Mouse (Mus musculus): ENCODE results near the gene Myo1d. TPM values are rescaled to one million over a fixed set of nuclear protein-coding genes. Genes with fewer than 3 reads are reported as not detected.

The Myo1d gene
- polyA plus RNA-seq, 1 experiment, result 37.1 TPM

- WGBS, result 61% methylated on average over 9 of the region's 9 CpGs
- H3K36me3 ChIP-seq (ENCODE audit: control insufficient read depth, insufficient read depth, low read length), result no peaks in the 10 kb centered on the region
- no peak overlapping the region for H3K27ac ChIP-seq (ENCODE audit: insufficient read depth, low read depth, low read length)
- TF ChIP-seq CTCF (conservative IDR thresholded peaks at IDR 0.05; ENCODE audit: insufficient read depth, insufficient read length, low read depth, low read length), result no peak
- TF ChIP-seq POLR2A (IDR thresholded peaks at IDR 0.05; ENCODE audit: low read depth, low read length), result no peak
- peak; percentile 37 for DNase-seq
- no peaks in the 10 kb centered on the region for H3K27me3 ChIP-seq (replicated peaks; ENCODE audit: control insufficient read depth, insufficient read depth, low read length)
- 0 out of 2 replicates have a peak, but pooled peaks cover 5% of the 10 kb centered on the region for H3K4me1 ChIP-seq (ENCODE audit: control insufficient read depth, insufficient read depth, low read length)
- no peak overlapping the region for H3K4me3 ChIP-seq (ENCODE audit: insufficient read depth, low read depth, low read length)
These were observed 261.1 kb downstream of the Myo1d start for GRCm38 (mm10) chr11:80518421-80519367.

GRCm38 (mm10) chr11:80515895-80516294 is 263.9 kb downstream of the Myo1d start:
- Histone ChIP-seq H3K4me3 (ENCODE audit: insufficient read depth, low read depth, low read length) (no peak overlapping the region), H3K36me3 (ENCODE audit: control insufficient read depth, insufficient read depth, low read length) (no peaks in the 10 kb centered on the region), H3K27me3 (replicated peaks; ENCODE audit: control insufficient read depth, insufficient read depth, low read length) (no peaks in the 10 kb centered on the region), H3K27ac (ENCODE audit: insufficient read depth, low read depth, low read length) (no peak overlapping the region), H3K4me1 (ENCODE audit: control insufficient read depth, insufficient read depth, low read length) (no peaks in the 10 kb centered on the region)
- 91% methylated on average over 8 of the region's 8 CpGs for WGBS
- no peak for TF ChIP-seq CTCF (conservative IDR thresholded peaks at IDR 0.05; ENCODE audit: insufficient read depth, insufficient read length, low read depth, low read length)
- TF ChIP-seq POLR2A (IDR thresholded peaks at IDR 0.05; ENCODE audit: low read depth, low read length), result no peak
- DNase-seq, result no peak

- WGBS, result 74% methylated on average over 1 of the region's 1 CpGs
- Histone ChIP-seq H3K36me3 (ENCODE audit: control insufficient read depth, insufficient read depth, low read length) (no peaks in the 10 kb centered on the region), H3K27ac (ENCODE audit: insufficient read depth, low read depth, low read length) (no peak overlapping the region), H3K4me3 (ENCODE audit: insufficient read depth, low read depth, low read length) (no peak overlapping the region), H3K27me3 (replicated peaks; ENCODE audit: control insufficient read depth, insufficient read depth, low read length) (no peaks in the 10 kb centered on the region), H3K4me1 (ENCODE audit: control insufficient read depth, insufficient read depth, low read length) (no peaks in the 10 kb centered on the region)
- no peak for DNase-seq
- TF ChIP-seq CTCF (conservative IDR thresholded peaks at IDR 0.05; ENCODE audit: insufficient read depth, insufficient read length, low read depth, low read length), result no peak
- TF ChIP-seq POLR2A (IDR thresholded peaks at IDR 0.05; ENCODE audit: low read depth, low read length), result no peak
These were observed 264.5 kb downstream of the Myo1d start for GRCm38 (mm10) chr11:80515346-80515745.

GRCm38 (mm10) chr11:80513796-80514195 is 266.0 kb downstream of the Myo1d start:
- Histone ChIP-seq H3K27me3 (replicated peaks; ENCODE audit: control insufficient read depth, insufficient read depth, low read length) (no peaks in the 10 kb centered on the region), H3K27ac (ENCODE audit: insufficient read depth, low read depth, low read length) (no peak overlapping the region)
- 55% methylated on average over 7 of the region's 7 CpGs for WGBS

GRCm38 (mm10) chr11:80512313-80513056 is 267.3 kb downstream of the Myo1d start:
- no peaks in the 10 kb centered on the region for H3K4me1 ChIP-seq (ENCODE audit: control insufficient read depth, insufficient read depth, low read length)
- 74% methylated on average over 19 of the region's 19 CpGs for WGBS
- DNase-seq, result no peak
- H3K36me3 ChIP-seq (ENCODE audit: control insufficient read depth, insufficient read depth, low read length), result no peaks in the 10 kb centered on the region
- H3K27me3 ChIP-seq (replicated peaks; ENCODE audit: control insufficient read depth, insufficient read depth, low read length), result no peaks in the 10 kb centered on the region
- TF ChIP-seq CTCF (conservative IDR thresholded peaks at IDR 0.05; ENCODE audit: insufficient read depth, insufficient read length, low read depth, low read length) (no peak), POLR2A (IDR thresholded peaks at IDR 0.05; ENCODE audit: low read depth, low read length) (no peak)
- no peak overlapping the region for H3K27ac ChIP-seq (ENCODE audit: insufficient read depth, low read depth, low read length)
- H3K4me3 ChIP-seq (ENCODE audit: insufficient read depth, low read depth, low read length), result no peak overlapping the region

More at GRCm38 (mm10) chr11:80513796-80514195, 266.0 kb downstream of the Myo1d start:
- peak; percentile 43 for DNase-seq
- no peak overlapping the region for H3K4me3 ChIP-seq (ENCODE audit: insufficient read depth, low read depth, low read length)
- H3K4me1 ChIP-seq (ENCODE audit: control insufficient read depth, insufficient read depth, low read length), result no peaks in the 10 kb centered on the region
- no peaks in the 10 kb centered on the region for H3K36me3 ChIP-seq (ENCODE audit: control insufficient read depth, insufficient read depth, low read length)
- TF ChIP-seq POLR2A (IDR thresholded peaks at IDR 0.05; ENCODE audit: low read depth, low read length) (no peak), CTCF (conservative IDR thresholded peaks at IDR 0.05; ENCODE audit: insufficient read depth, insufficient read length, low read depth, low read length) (no peak)

GRCm38 (mm10) chr11:80510124-80510523 is 269.7 kb downstream of the Myo1d start:
- Histone ChIP-seq H3K4me3 (ENCODE audit: insufficient read depth, low read depth, low read length) (no peak overlapping the region), H3K36me3 (ENCODE audit: control insufficient read depth, insufficient read depth, low read length) (no peaks in the 10 kb centered on the region), H3K27ac (ENCODE audit: insufficient read depth, low read depth, low read length) (no peak overlapping the region), H3K27me3 (replicated peaks; ENCODE audit: control insufficient read depth, insufficient read depth, low read length) (no peaks in the 10 kb centered on the region), H3K4me1 (ENCODE audit: control insufficient read depth, insufficient read depth, low read length) (no peaks in the 10 kb centered on the region)
- 90% methylated on average over 10 of the region's 10 CpGs for WGBS
- no peak for DNase-seq
- TF ChIP-seq POLR2A (IDR thresholded peaks at IDR 0.05; ENCODE audit: low read depth, low read length), result no peak
- no peak for TF ChIP-seq CTCF (conservative IDR thresholded peaks at IDR 0.05; ENCODE audit: insufficient read depth, insufficient read length, low read depth, low read length)

- no peaks in the 10 kb centered on the region for H3K36me3 ChIP-seq (ENCODE audit: control insufficient read depth, insufficient read depth, low read length)
- TF ChIP-seq POLR2A (IDR thresholded peaks at IDR 0.05; ENCODE audit: low read depth, low read length) (no peak), CTCF (conservative IDR thresholded peaks at IDR 0.05; ENCODE audit: insufficient read depth, insufficient read length, low read depth, low read length) (no peak)
- WGBS, result 94% methylated on average over 5 of the region's 5 CpGs
- H3K27ac ChIP-seq (ENCODE audit: insufficient read depth, low read depth, low read length), result no peak overlapping the region
- DNase-seq, result no peak
- no peak overlapping the region for H3K4me3 ChIP-seq (ENCODE audit: insufficient read depth, low read depth, low read length)
- H3K27me3 ChIP-seq (replicated peaks; ENCODE audit: control insufficient read depth, insufficient read depth, low read length), result no peaks in the 10 kb centered on the region
- no peaks in the 10 kb centered on the region for H3K4me1 ChIP-seq (ENCODE audit: control insufficient read depth, insufficient read depth, low read length)
These were observed 270.7 kb downstream of the Myo1d start for GRCm38 (mm10) chr11:80509176-80509506.

Measured in kidney, adult 2 months (tissue).